Mouse (Mus musculus): ENCODE data around the gene Abcd3.
"Not testable (repeated sequence)": the region's sequence is repeated elsewhere in the genome, so short reads cannot be mapped to it uniquely, and the experiment has no call there.

Abcd3 gene

GRCm38 (mm10) chr3:121818736-121819396, 3.8 kb upstream of the Abcd3 start:
- DNase-seq (ENCODE audit: low read depth, low spot score): no peak

GRCm38 (mm10) chr3:121815549-121816235, 590 bp upstream of the Abcd3 start:
- DNase-seq (ENCODE audit: low read depth, low spot score): no peak

GRCm38 (mm10) chr3:121814413-121814864, 663 bp downstream of the Abcd3 start:
- no peak for DNase-seq (ENCODE audit: low read depth, low spot score)

GRCm38 (mm10) chr3:121813834-121814233, 1.3 kb downstream of the Abcd3 start:
- no peak for DNase-seq (ENCODE audit: low read depth, low spot score)

- DNase-seq (ENCODE audit: low read depth, low spot score): no peak
These were observed 6.9 kb downstream of the Abcd3 start for GRCm38 (mm10) chr3:121808246-121808645.

GRCm38 (mm10) chr3:121794214-121794613, 20.9 kb downstream of the Abcd3 start:
- DNase-seq (ENCODE audit: low read depth, low spot score): no peak

- DNase-seq (ENCODE audit: low read depth, low spot score): no peak
These were observed 22.9 kb downstream of the Abcd3 start for GRCm38 (mm10) chr3:121792246-121792645.

- no peak for DNase-seq (ENCODE audit: low read depth, low spot score)
These were observed 24.7 kb downstream of the Abcd3 start for GRCm38 (mm10) chr3:121790442-121790841.

- DNase-seq (ENCODE audit: low read depth, low spot score): no peak
These were observed 25.3 kb downstream of the Abcd3 start for GRCm38 (mm10) chr3:121789790-121790189.

- no peak for DNase-seq (ENCODE audit: low read depth, low spot score)
These were observed 32.1 kb downstream of the Abcd3 start for GRCm38 (mm10) chr3:121783020-121783419.

GRCm38 (mm10) chr3:121777943-121778342, 37.2 kb downstream of the Abcd3 start:
- DNase-seq (ENCODE audit: low read depth, low spot score): no peak

GRCm38 (mm10) chr3:121773336-121773735, 41.8 kb downstream of the Abcd3 start:
- DNase-seq (ENCODE audit: low read depth, low spot score): not testable (repeated sequence)

- DNase-seq (ENCODE audit: low read depth, low spot score): no peak
These were observed 46.3 kb downstream of the Abcd3 start for GRCm38 (mm10) chr3:121768770-121769169.

GRCm38 (mm10) chr3:121766818-121767217, 48.3 kb downstream of the Abcd3 start:
- no peak for DNase-seq (ENCODE audit: low read depth, low spot score)

- no peak for DNase-seq (ENCODE audit: low read depth, low spot score)
These were observed 49.1 kb downstream of the Abcd3 start for GRCm38 (mm10) chr3:121766048-121766447.

- DNase-seq (ENCODE audit: low read depth, low spot score): no peak
These were observed 52.8 kb downstream of the Abcd3 start for GRCm38 (mm10) chr3:121762056-121762852.

GRCm38 (mm10) chr3:121758373-121758772, 56.7 kb downstream of the Abcd3 start:
- no peak for DNase-seq (ENCODE audit: low read depth, low spot score)

GRCm38 (mm10) chr3:121755152-121755551, 60.0 kb downstream of the Abcd3 start:
- DNase-seq (ENCODE audit: low read depth, low spot score): no peak

- not testable (repeated sequence) for DNase-seq (ENCODE audit: low read depth, low spot score)
These were observed 60.6 kb downstream of the Abcd3 start for GRCm38 (mm10) chr3:121754319-121755090.

GRCm38 (mm10) chr3:121741186-121741848, 73.8 kb downstream of the Abcd3 start:
- DNase-seq (ENCODE audit: low read depth, low spot score): not testable (repeated sequence)

Measured in c-Kit-negative CD71-positive TER-119-positive erythroid progenitor cells, embryonic 14.5 days (primary cell).